Mouse (Mus musculus) thymus, adult 2 months (tissue): ENCODE data around the gene Rab40c.
A peak's percentile ranks its signal among the peaks of the same experiment; 100 is the strongest.

Experiments
- CTCF ChIP-seq: fragments of 200-500 bp; IDR thresholded peaks from 2 replicates; pipeline ENCODE4 v1.5.1; 2012; ENCODE audit warnings: mild to moderate bottlenecking, control low read depth, low read length, moderate library complexity, borderline replicate concordance; ENCODE audit not compliant: control insufficient read depth, poor library complexity, insufficient read depth; ENCODE audit errors: extremely low read depth
- POLR2A ChIP-seq: fragments of 200-500 bp; IDR thresholded peaks from 2 replicates; pipeline ENCODE4 v1.6.1; 2012; ENCODE audit warnings: mild to moderate bottlenecking, low read length, control low read depth, moderate library complexity; ENCODE audit not compliant: control insufficient read depth, poor library complexity, insufficient read depth; ENCODE audit errors: extremely low read depth

DNA sequence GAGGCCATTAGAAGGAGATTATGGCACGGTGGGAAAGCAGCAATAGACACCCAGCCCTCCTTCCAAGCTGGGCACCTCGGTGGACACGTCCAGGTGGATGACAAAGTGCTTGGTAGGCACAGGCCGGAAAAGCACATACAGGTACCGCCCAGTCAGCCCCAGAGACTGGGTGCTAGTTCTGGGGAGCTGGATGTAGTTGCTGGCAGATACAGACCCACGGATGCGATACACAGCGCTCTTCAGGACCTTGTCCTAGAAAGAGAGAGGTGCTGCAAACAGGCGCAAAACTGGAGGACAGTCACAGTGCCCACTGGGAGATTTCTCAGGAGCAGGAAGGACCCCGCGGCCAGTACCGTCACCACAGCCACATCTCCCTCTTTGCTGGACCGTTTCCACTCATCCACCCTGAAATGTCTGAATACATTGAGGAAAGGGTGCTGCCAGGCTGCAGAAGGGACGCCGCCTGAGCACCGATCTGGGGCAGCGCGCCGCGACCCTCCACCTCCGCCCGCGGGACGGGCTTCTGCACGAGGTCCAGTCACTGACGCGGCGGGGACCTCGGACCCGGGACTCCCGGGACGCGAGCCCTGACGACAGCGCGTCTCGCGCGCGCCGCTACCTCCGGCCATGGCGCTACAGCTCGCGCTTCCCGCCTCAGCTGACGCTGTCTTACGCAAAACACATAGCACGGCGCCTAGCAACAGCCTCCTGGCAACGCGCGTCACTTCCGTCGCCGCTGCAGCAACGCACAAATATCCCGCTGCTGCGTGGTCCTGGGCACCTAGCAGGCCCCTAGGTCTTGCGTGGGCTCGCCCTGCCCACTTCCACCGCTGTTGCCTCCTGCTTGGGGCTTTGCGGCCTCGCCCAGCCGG, 58.5 kb downstream of the Rab40c start, which contains the start of gene Wdr90:
- TF ChIP-seq POLR2A (peak; percentile 78), CTCF (peak; percentile 65; the same call in 1 of the 2 replicates)
